ENCODE assay signal across 11 mouse cellular contexts in the genomic region with DNA sequence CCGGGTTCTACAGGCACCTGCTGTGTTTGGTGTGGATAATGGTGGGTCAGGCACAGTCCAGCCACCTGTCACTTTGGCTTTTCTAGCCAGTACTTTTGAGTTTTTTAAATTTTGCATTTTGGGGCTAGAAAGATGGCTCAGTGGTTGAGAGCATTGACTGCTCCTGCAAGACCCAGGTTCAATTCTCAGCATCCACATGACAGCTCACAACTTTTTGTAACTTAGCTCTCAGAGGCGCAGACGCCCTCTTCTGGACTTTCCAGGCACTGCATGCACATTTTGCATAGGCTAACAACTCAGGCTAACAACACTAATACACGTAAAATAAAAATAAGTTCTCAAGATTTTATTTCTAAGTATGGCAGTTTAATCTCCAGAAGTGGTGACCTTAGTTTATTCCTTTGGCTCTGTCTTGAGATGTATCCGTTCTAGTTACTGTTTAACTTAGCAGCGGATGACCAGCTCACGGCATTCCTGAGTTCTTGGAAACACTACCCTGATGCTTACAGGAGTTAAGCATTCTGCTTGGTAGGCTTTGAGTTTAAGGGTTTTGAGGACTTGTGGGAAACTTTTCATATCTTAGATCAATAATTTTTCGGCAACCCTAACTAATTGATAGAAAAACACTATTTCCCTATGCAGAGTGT. TPM values are rescaled to one million over a fixed set of nuclear protein-coding genes. Genes with fewer than 3 reads are reported as not detected.
DNase-seq lines count a peak whose midpoint lies in the region; ATAC-seq and TF ChIP-seq lines count a peak whose summit lies in the region.
"Had no signal": no experiment of that assay in that cellular context is flagged by ENCODE, and none has a peak within 500 bp of the region (broad histone marks: within the 10 kb centered on the region; RNA-seq: fewer than 3 reads in every experiment).

No protein-coding gene starts in this region.

- peaks cover 5% of the 10 kb centered on the region for H3K36me3 ChIP-seq in embryonic facial prominence, embryonic 11.5 days (replicated peaks; ENCODE audit: control insufficient read depth, insufficient read depth, low read depth, low read length)
- H3K36me3 ChIP-seq in embryonic facial prominence, embryonic 10.5 days (replicated peaks), result peaks cover 99% of the 10 kb centered on the region
- peaks cover 85% of the 10 kb centered on the region for H3K36me3 ChIP-seq in lung, embryonic 14.5 days (ENCODE audit: insufficient read depth)
- peaks cover 46% of the 10 kb centered on the region for H3K36me3 ChIP-seq in liver, postnatal 0 days (replicated peaks; ENCODE audit: insufficient read depth, low read length)

- H3K4me2 ChIP-seq in embryonic facial prominence, embryonic 11.5 days (ENCODE audit: low read depth, low read length), result no peak overlapping the region
- H3K4me2 ChIP-seq in lung, embryonic 14.5 days, result no peak overlapping the region
- no peak overlapping the region for H3K4me2 ChIP-seq in liver, postnatal 0 days (ENCODE audit: low read depth, low read length)
- H3K4me2 ChIP-seq: liver, embryonic 15.5 days; neural tube, embryonic 15.5 days had no signal

- H3K4me3 ChIP-seq in embryonic facial prominence, embryonic 11.5 days (ENCODE audit: low read depth, low read length), result no peak overlapping the region
- H3K4me3 ChIP-seq in embryonic facial prominence, embryonic 10.5 days, result no peak overlapping the region
- H3K4me3 ChIP-seq in lung, embryonic 14.5 days (ENCODE audit: low read depth, low read length), result no peak overlapping the region
- no peak overlapping the region for H3K4me3 ChIP-seq in liver, postnatal 0 days (ENCODE audit: low read depth, low read length)
- H3K4me3 ChIP-seq: liver, embryonic 15.5 days; neural tube, embryonic 15.5 days had no signal

- no peaks in the 10 kb centered on the region for H3K27me3 ChIP-seq in embryonic facial prominence, embryonic 11.5 days (ENCODE audit: control insufficient read depth, insufficient read depth, low read length)
- H3K27me3 ChIP-seq in embryonic facial prominence, embryonic 10.5 days (replicated peaks; ENCODE audit: low read depth, poor library complexity, severe bottlenecking), result no peaks in the 10 kb centered on the region
- no peaks in the 10 kb centered on the region for H3K27me3 ChIP-seq in lung, embryonic 14.5 days (ENCODE audit: insufficient read depth, low read length)
- H3K27me3 ChIP-seq in liver, postnatal 0 days (ENCODE audit: insufficient read depth, low read length), result no peaks in the 10 kb centered on the region
- H3K27me3 ChIP-seq: liver, embryonic 15.5 days; neural tube, embryonic 15.5 days had no signal

- TF ChIP-seq CTCF in lung, embryonic 14.5 days (IDR thresholded peaks at IDR 0.05; ENCODE audit: low read depth), result peak; percentile 51
- TF ChIP-seq CTCF in liver, postnatal 0 days (IDR thresholded peaks at IDR 0.05; ENCODE audit: low read depth), result peak; percentile 56

- peak; percentile 17 for DNase-seq in embryonic facial prominence, embryonic 11.5 days (ENCODE audit: low spot score)
- DNase-seq in embryonic facial prominence, embryonic 10.5 days (ENCODE audit: low spot score), result no peak
- peak; percentile 35 for DNase-seq in lung, embryonic 14.5 days
- no peak for DNase-seq in lung, postnatal 10 days
- peak; percentile 34 for DNase-seq in NIH3T3 (ENCODE audit: low read depth)
- peak; percentile 27 for DNase-seq in liver, postnatal 0 days
- DNase-seq in right cerebral cortex, postnatal 25 days, result no peak
- no peak for DNase-seq in urinary bladder, postnatal 10 days (ENCODE audit: low spot score)
- DNase-seq: gastrocnemius, postnatal 14 days had no signal

- no peaks in the 10 kb centered on the region for H3K9me3 ChIP-seq in embryonic facial prominence, embryonic 11.5 days (replicated peaks; ENCODE audit: control insufficient read depth, low read length)
- H3K9me3 ChIP-seq in embryonic facial prominence, embryonic 10.5 days, result no peaks in the 10 kb centered on the region
- no peaks in the 10 kb centered on the region for H3K9me3 ChIP-seq in lung, embryonic 14.5 days (ENCODE audit: low read depth, low read length)
- H3K9me3 ChIP-seq in liver, postnatal 0 days (ENCODE audit: low read length), result no peaks in the 10 kb centered on the region
- H3K9me3 ChIP-seq: liver, embryonic 15.5 days; neural tube, embryonic 15.5 days had no signal

- H3K27ac ChIP-seq in embryonic facial prominence, embryonic 11.5 days (replicated peaks; ENCODE audit: low read depth, low read length), result no peak overlapping the region
- no peak overlapping the region for H3K27ac ChIP-seq in embryonic facial prominence, embryonic 10.5 days (replicated peaks)
- H3K27ac ChIP-seq in lung, embryonic 14.5 days (ENCODE audit: low read depth), result no peak overlapping the region
- no peak overlapping the region for H3K27ac ChIP-seq in liver, postnatal 0 days (ENCODE audit: low read depth)
- H3K27ac ChIP-seq: liver, embryonic 15.5 days; neural tube, embryonic 15.5 days had no signal

- no peak for TF ChIP-seq EP300 in liver, postnatal 0 days (IDR thresholded peaks at IDR 0.05; ENCODE audit: low read depth)

- no peak overlapping the region for H3K9ac ChIP-seq in embryonic facial prominence, embryonic 11.5 days (replicated peaks; ENCODE audit: low read length)
- no peak overlapping the region for H3K9ac ChIP-seq in lung, embryonic 14.5 days
- H3K9ac ChIP-seq in liver, postnatal 0 days (replicated peaks), result no peak overlapping the region
- H3K9ac ChIP-seq: liver, embryonic 15.5 days; neural tube, embryonic 15.5 days had no signal

- WGBS in embryonic facial prominence, embryonic 11.5 days, result 87% methylated on average over 8 of the region's 8 CpGs
- 86% methylated on average over 8 of the region's 8 CpGs for WGBS in embryonic facial prominence, embryonic 10.5 days
- 81% methylated on average over 8 of the region's 8 CpGs for WGBS in lung, embryonic 14.5 days
- 86% methylated on average over 8 of the region's 8 CpGs for WGBS in liver, postnatal 0 days (ENCODE audit: insufficient replicate concordance)

- no peak for ATAC-seq in embryonic facial prominence, embryonic 11.5 days (replicated peaks; ENCODE audit: insufficient number of reproducible peaks, low FRiP score, low TSS enrichment, low read depth)
- ATAC-seq in lung, embryonic 14.5 days (ENCODE audit: insufficient read depth), result no peak
- no peak for ATAC-seq in liver, postnatal 0 days

- no peaks in the 10 kb centered on the region for H3K4me1 ChIP-seq in embryonic facial prominence, embryonic 11.5 days (ENCODE audit: control insufficient read depth, insufficient read depth, low read length)
- H3K4me1 ChIP-seq in embryonic facial prominence, embryonic 10.5 days, result no peaks in the 10 kb centered on the region
- no peaks in the 10 kb centered on the region for H3K4me1 ChIP-seq in lung, embryonic 14.5 days (ENCODE audit: insufficient read depth)
- H3K4me1 ChIP-seq in liver, postnatal 0 days (ENCODE audit: insufficient read depth), result no peaks in the 10 kb centered on the region
- H3K4me1 ChIP-seq: liver, embryonic 15.5 days; neural tube, embryonic 15.5 days had no signal

RNA-seq across cellular contexts. Expression of gene Nol10, which starts 23.5 kb away (rescaled TPM):
- polyA plus RNA-seq in embryonic facial prominence, embryonic 11.5 days (2014; fragmentation: Nextera tagmentation; extraction: Ambion mirVana), result 32.3 and 37.5 TPM in 2 replicates
- polyA plus RNA-seq in embryonic facial prominence, embryonic 10.5 days (2016; fragmentation: Nextera tagmentation; extraction: Ambion mirVana), result 41.8 and 43.4 TPM in 2 replicates
- polyA plus RNA-seq in lung, embryonic 14.5 days (2014; fragmentation: Nextera tagmentation; extraction: Ambion mirVana), result 27.0 and 30.0 TPM in 2 replicates
- polyA plus RNA-seq in liver, postnatal 0 days (2015; fragmentation: Nextera tagmentation; extraction: Ambion mirVana), result 4.4 and 5.3 TPM in 2 replicates

RNA-seq across cellular contexts. Expression of gene Atp6v1c2, which starts 42.6 kb away (rescaled TPM):
- 0.17 and 0.49 TPM in 2 replicates for polyA plus RNA-seq in embryonic facial prominence, embryonic 11.5 days (2014; fragmentation: Nextera tagmentation; extraction: Ambion mirVana)
- 0.52 and 0.62 TPM in 2 replicates for polyA plus RNA-seq in embryonic facial prominence, embryonic 10.5 days (2016; fragmentation: Nextera tagmentation; extraction: Ambion mirVana)
- 0.97 and 1.0 TPM in 2 replicates for polyA plus RNA-seq in lung, embryonic 14.5 days (2014; fragmentation: Nextera tagmentation; extraction: Ambion mirVana)
- 0.18 TPM in 2 replicates for polyA plus RNA-seq in liver, postnatal 0 days (2015; fragmentation: Nextera tagmentation; extraction: Ambion mirVana)
- polyA plus RNA-seq: liver, embryonic 15.5 days had no signal

Comparison
In these comparisons a context has a peak if more than half of its experiments do, and no peak if none do; other contexts are left out.
1. DNase-seq: peak in embryonic facial prominence, embryonic 11.5 days (single experiment), lung, embryonic 14.5 days (single experiment), NIH3T3 (single experiment) and liver, postnatal 0 days (single experiment); none in embryonic facial prominence, embryonic 10.5 days (single experiment), lung, postnatal 10 days (single experiment), right cerebral cortex, postnatal 25 days (single experiment) and urinary bladder, postnatal 10 days (single experiment).